Mouse (Mus musculus) left cerebral cortex, postnatal 4 days (tissue): Measurements from ENCODE around the gene Lnx2. TPM values are rescaled to one million over a fixed set of nuclear protein-coding genes. Genes with fewer than 3 reads are reported as not detected.
A peak's percentile ranks its signal among the peaks of the same experiment; 100 is the strongest.

Experiments used
- DNase-seq: peaks from one replicate; pipeline ENCODE4 v3.0.0-alpha.2; 2022
- intact Hi-C: fragments of 180-260 bp; cut with DNase I; formaldehyde crosslinking; loops from one replicate; pipeline ENCODE4 v1.15.1; 2025
- total RNA-seq, 2 experiments: library from RNA; stranded (reverse); gene quantifications; 2 replicates each; pipeline ENCODE4 v1.2.3; 2021

Lnx2 gene
- total RNA-seq, 2 experiments from 2014 or later: 9.7 to 10.7 TPM

- peak; percentile 50 for DNase-seq
- intact Hi-C loops: no loop called here
Observed at GRCm38 (mm10) chr5:147023245-147023970, 53.0 kb downstream of the Lnx2 start.

GRCm38 (mm10) chr5:147021546-147022265 lies 54.7 kb downstream of the Lnx2 start:
- intact Hi-C loops: no loop called here
- DNase-seq: no peak

- no peak for DNase-seq
- intact Hi-C loops: no loop called here
Observed at GRCm38 (mm10) chr5:147020579-147020978, 55.8 kb downstream of the Lnx2 start.

- intact Hi-C loops: no loop called here
- DNase-seq: no peak
Observed at GRCm38 (mm10) chr5:147018761-147019160, 57.6 kb downstream of the Lnx2 start.

- intact Hi-C loops: no loop called here
- DNase-seq: no peak
Observed at GRCm38 (mm10) chr5:147017526-147017925, 58.9 kb downstream of the Lnx2 start.

GRCm38 (mm10) chr5:147016622-147017021 lies 59.8 kb downstream of the Lnx2 start:
- DNase-seq: no peak
- intact Hi-C loops: no loop called here

- no peak for DNase-seq
- intact Hi-C loops: no loop called here
Observed at GRCm38 (mm10) chr5:147015191-147015590, 61.2 kb downstream of the Lnx2 start.

GRCm38 (mm10) chr5:147013845-147014244 lies 62.5 kb downstream of the Lnx2 start:
- no peak for DNase-seq
- intact Hi-C loops: no loop called here

GRCm38 (mm10) chr5:147011333-147011732 lies 65.1 kb downstream of the Lnx2 start:
- intact Hi-C loops: no loop called here
- no peak for DNase-seq

- intact Hi-C loops: no loop called here
- no peak for DNase-seq
Observed at GRCm38 (mm10) chr5:147003303-147003702, 73.1 kb downstream of the Lnx2 start.

GRCm38 (mm10) chr5:147001312-147001711 lies 75.1 kb downstream of the Lnx2 start:
- intact Hi-C loops: no loop called here

GRCm38 (mm10) chr5:146998802-146999201 lies 77.6 kb downstream of the Lnx2 start:
- intact Hi-C loops: no loop called here
- DNase-seq: no peak

More at GRCm38 (mm10) chr5:147001312-147001711, 75.1 kb downstream of the Lnx2 start:
- DNase-seq: no peak

GRCm38 (mm10) chr5:146996812-146997211 lies 79.6 kb downstream of the Lnx2 start:
- no peak for DNase-seq
- intact Hi-C loops: no loop called here

GRCm38 (mm10) chr5:146994973-146995372 lies 81.4 kb downstream of the Lnx2 start:
- intact Hi-C loops: no loop called here
- DNase-seq: no peak

GRCm38 (mm10) chr5:146993509-146993908 lies 82.9 kb downstream of the Lnx2 start:
- DNase-seq: no peak
- intact Hi-C loops: no loop called here

GRCm38 (mm10) chr5:146989051-146989450 lies 87.3 kb downstream of the Lnx2 start:
- no peak for DNase-seq
- intact Hi-C loops: loop anchor here (10.0 kb wide), 1 partner anchor 86 kb away; the partner anchor contains the start of genes Lnx2 and Polr1d

GRCm38 (mm10) chr5:146987588-146987987 lies 88.8 kb downstream of the Lnx2 start:
- intact Hi-C loops: loop anchor here (10.0 kb wide), 1 partner anchor 87 kb away; the partner anchor contains the start of genes Lnx2 and Polr1d
- no peak for DNase-seq

GRCm38 (mm10) chr5:146985725-146986433 lies 90.5 kb downstream of the Lnx2 start:
- intact Hi-C loops: loop anchor here (10.0 kb wide), 1 partner anchor 89 kb away; the partner anchor contains the start of genes Lnx2 and Polr1d

GRCm38 (mm10) chr5:146983216-146983615 lies 93.2 kb downstream of the Lnx2 start:
- DNase-seq: peak; percentile 51

More at GRCm38 (mm10) chr5:146985725-146986433, 90.5 kb downstream of the Lnx2 start:
- DNase-seq: no peak

GRCm38 (mm10) chr5:146981376-146981775 lies 95.0 kb downstream of the Lnx2 start:
- intact Hi-C loops: loop anchor here (10.0 kb wide), 1 partner anchor 93 kb away; the partner anchor contains the start of genes Lnx2 and Polr1d
- DNase-seq: no peak

More at GRCm38 (mm10) chr5:146983216-146983615, 93.2 kb downstream of the Lnx2 start:
- intact Hi-C loops: loop anchor here (10.0 kb wide), 1 partner anchor 92 kb away; the partner anchor contains the start of genes Lnx2 and Polr1d

- intact Hi-C loops: no loop called here
- DNase-seq: no peak
Observed at GRCm38 (mm10) chr5:146974781-146975123, 101.6 kb downstream of the Lnx2 start.
